Comparison of ENCODE assay signal across 17 mouse cellular contexts in the genomic region with DNA sequence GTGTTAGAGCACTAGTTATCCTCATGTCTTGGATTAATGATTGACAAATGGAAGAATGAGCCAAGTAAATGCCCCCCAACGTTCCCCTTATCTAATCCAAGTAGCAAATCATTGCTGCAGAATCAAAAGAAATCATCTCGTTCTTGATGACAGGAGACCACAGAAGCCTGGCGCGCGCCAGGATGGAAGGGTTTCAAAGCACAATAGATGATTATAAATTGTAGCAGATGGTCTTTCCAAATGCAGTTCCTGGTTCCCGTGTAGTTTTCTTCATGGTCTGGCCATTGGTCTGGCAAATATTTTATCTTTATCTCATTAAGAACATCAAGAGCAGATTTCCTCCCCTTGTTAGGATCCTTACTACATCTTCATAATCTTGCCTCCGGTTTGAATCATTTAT.
DNase-seq lines count a peak whose midpoint lies in the region; ATAC-seq and TF ChIP-seq lines count a peak whose summit lies in the region.
"Had no signal": no experiment of that assay in that cellular context is flagged by ENCODE, and none has a peak within 500 bp of the region (broad histone marks: within the 10 kb centered on the region; RNA-seq: fewer than 3 reads in every experiment).

No protein-coding gene starts in this region.

- no peaks in the 10 kb centered on the region for H3K27me3 ChIP-seq in forebrain, postnatal 0 days (ENCODE audit: insufficient read depth, low read length)
- no peaks in the 10 kb centered on the region for H3K27me3 ChIP-seq in forebrain, embryonic 10.5 days (ENCODE audit: poor library complexity, severe bottlenecking)

- no peak overlapping the region for H3K27ac ChIP-seq in forebrain, postnatal 0 days (ENCODE audit: low read depth, low read length)
- H3K27ac ChIP-seq in forebrain, embryonic 10.5 days = no peak overlapping the region
- H3K27ac ChIP-seq: heart, embryonic 13.5 days; kidney, postnatal 0 days; left cerebral cortex, adult 2 months had no signal

- TF ChIP-seq CTCF in forebrain, postnatal 0 days (IDR thresholded peaks at IDR 0.05; ENCODE audit: low read depth) = no peak

- DNase-seq in forebrain, postnatal 0 days = peak; percentile 71
- no peak for DNase-seq in forebrain, embryonic 10.5 days (ENCODE audit: extremely low spot score, low spot score)
- DNase-seq in MN1 (ENCODE audit: low spot score) = peak; percentile 51
- DNase-seq in brain, adult 2 months (ENCODE audit: low read depth, low spot score) = peak; percentile 34
- peak; percentile 30 to 33 for DNase-seq in cerebellum, postnatal 36 days
- no peak for DNase-seq in lung, postnatal 25 days (ENCODE audit: low spot score)
- DNase-seq in heart, postnatal 4 days = no peak
- DNase-seq: adrenal gland, adult 8-10 months; liver, postnatal 0 days; lung, postnatal 36 days; right cerebral cortex, adult 18-20 months; spleen, adult 18-20 months had no signal

- no peaks in the 10 kb centered on the region for H3K4me1 ChIP-seq in forebrain, postnatal 0 days (ENCODE audit: insufficient read depth)
- no peaks in the 10 kb centered on the region for H3K4me1 ChIP-seq in forebrain, embryonic 10.5 days

- WGBS in forebrain, postnatal 0 days = 35% methylated on average over 7 of the region's 7 CpGs
- whole genome bisulfite sequencing in forebrain, embryonic 10.5 days = 91% methylated on average over 7 of the region's 7 CpGs

- ATAC-seq in forebrain, postnatal 0 days = no peak
- ATAC-seq: liver, postnatal 0 days had no signal

- H3K4me3 ChIP-seq in forebrain, postnatal 0 days (ENCODE audit: low read depth, low read length) = no peak overlapping the region
- H3K4me3 ChIP-seq in forebrain, embryonic 10.5 days = no peak overlapping the region
- H3K4me3 ChIP-seq: heart, embryonic 13.5 days; left cerebral cortex, adult 2 months had no signal

- no peak overlapping the region for H3K9ac ChIP-seq in forebrain, postnatal 0 days
- H3K9ac ChIP-seq: heart, embryonic 13.5 days; liver, postnatal 0 days had no signal

- H3K9me3 ChIP-seq in forebrain, postnatal 0 days (ENCODE audit: low read length) = no peaks in the 10 kb centered on the region
- no peaks in the 10 kb centered on the region for H3K9me3 ChIP-seq in forebrain, embryonic 10.5 days
- H3K9me3 ChIP-seq: heart, embryonic 13.5 days had no signal

- no peaks in the 10 kb centered on the region for H3K36me3 ChIP-seq in forebrain, postnatal 0 days (ENCODE audit: insufficient read depth)
- H3K36me3 ChIP-seq in forebrain, embryonic 10.5 days (replicated peaks) = no peaks in the 10 kb centered on the region
- H3K36me3 ChIP-seq: G1E; heart, embryonic 13.5 days had no signal

- no peak overlapping the region for H3K4me2 ChIP-seq in forebrain, postnatal 0 days (ENCODE audit: low read depth)
- H3K4me2 ChIP-seq: heart, embryonic 13.5 days; midbrain, embryonic 11.5 days had no signal

Comparison
In these comparisons a context has a peak if more than half of its experiments do, and no peak if none do; other contexts are left out.
1. DNase-seq: peak in forebrain, postnatal 0 days (single experiment), MN1 (single experiment), brain, adult 2 months (single experiment) and cerebellum, postnatal 36 days (2 of 2); none in forebrain, embryonic 10.5 days (single experiment), lung, postnatal 25 days (single experiment) and heart, postnatal 4 days (single experiment).